Comparison of ENCODE assay signal across 8 mouse cellular contexts in genomic region chr1:154884275-154885206, GRCm38 (mm10). TPM values are rescaled to one million over a fixed set of nuclear protein-coding genes. Genes with fewer than 3 reads are reported as not detected.
A peak's percentile ranks its signal among the peaks of the same experiment; 100 is the strongest.
DNase-seq lines count a peak whose midpoint lies in the region; ATAC-seq lines count a peak whose summit lies in the region.

Cacna1e (minus strand) TSS chr1:154884501.

- peaks cover 35% of the 10 kb centered on the region for H3K4me1 ChIP-seq in forebrain, embryonic 14.5 days (ENCODE audit: control insufficient read depth, insufficient read depth, low read length)
- peaks cover 47% of the 10 kb centered on the region for H3K4me1 ChIP-seq in midbrain, embryonic 15.5 days

- peaks cover 3% of the 10 kb centered on the region; the same call in 1 of the 2 replicates for H3K27me3 ChIP-seq in forebrain, embryonic 14.5 days (replicated peaks; ENCODE audit: control insufficient read depth, insufficient read depth, low read length)
- peaks cover 4% of the 10 kb centered on the region; the same call in 1 of the 2 replicates for H3K27me3 ChIP-seq in midbrain, embryonic 15.5 days (replicated peaks)

- peak; percentile 58; the same call in 1 of the 2 replicates for ATAC-seq in frontal cortex, adult (ENCODE audit: low TSS enrichment)
- ATAC-seq in forebrain, embryonic 14.5 days: peak; percentile 44; the same call in 1 of the 2 replicates
- ATAC-seq in midbrain, embryonic 15.5 days (replicated peaks): peak; percentile 63
- no peak for ATAC-seq in monocyte, adult 5-6 weeks (replicated peaks; ENCODE audit: insufficient number of reproducible peaks, low FRiP score, low TSS enrichment, poor library complexity, severe bottlenecking)

- H3K4me3 ChIP-seq in forebrain, embryonic 14.5 days (ENCODE audit: low read depth, low read length): peak within 1 kb of the TSS; percentile 33
- H3K4me3 ChIP-seq in midbrain, embryonic 15.5 days: peak within 1 kb of the TSS; percentile 41

- peak within 1 kb of the TSS; percentile 78 for H3K4me2 ChIP-seq in forebrain, embryonic 14.5 days (ENCODE audit: low read length)
- peak within 1 kb of the TSS; percentile 73 for H3K4me2 ChIP-seq in midbrain, embryonic 15.5 days

- no peaks in the 10 kb centered on the region for H3K9me3 ChIP-seq in forebrain, embryonic 14.5 days (replicated peaks; ENCODE audit: control insufficient read depth, low read length)
- H3K9me3 ChIP-seq in midbrain, embryonic 15.5 days: no peaks in the 10 kb centered on the region

- no peak for DNase-seq in frontal cortex, postnatal 25 days (ENCODE audit: low spot score in 2 of 2)
- peak; percentile 43 for DNase-seq in right cerebral cortex, postnatal 4 days
- DNase-seq in right cerebral cortex, adult 2 months (ENCODE audit: low spot score in 2 of 2): no peak
- DNase-seq in forebrain, embryonic 14.5 days (ENCODE audit: low spot score): peak; percentile 47
- DNase-seq in layer of hippocampus, postnatal 36 days: no peak

- WGBS in forebrain, embryonic 14.5 days: 6% methylated on average over 31 of the region's 31 CpGs
- 8% methylated on average over 31 of the region's 31 CpGs for WGBS in midbrain, embryonic 15.5 days

- no peak within 1 kb of the TSS for H3K27ac ChIP-seq in forebrain, embryonic 14.5 days (ENCODE audit: low read depth, low read length)
- no peak within 1 kb of the TSS for H3K27ac ChIP-seq in midbrain, embryonic 15.5 days

- peak within 1 kb of the TSS; percentile 61 for H3K9ac ChIP-seq in forebrain, embryonic 14.5 days (ENCODE audit: low read length)
- H3K9ac ChIP-seq in midbrain, embryonic 15.5 days: peak within 1 kb of the TSS; percentile 25

- no peaks in the 10 kb centered on the region for H3K36me3 ChIP-seq in forebrain, embryonic 14.5 days (ENCODE audit: control insufficient read depth, insufficient read depth, low read length)
- no peaks in the 10 kb centered on the region for H3K36me3 ChIP-seq in midbrain, embryonic 15.5 days (replicated peaks)

RNA-seq across cellular contexts. Expression of gene Cacna1e, which starts in this region (rescaled TPM):
- polyA plus RNA-seq in forebrain, embryonic 14.5 days (2014; fragmentation: Nextera tagmentation; extraction: Ambion mirVana): 6.7 and 13.9 TPM in 2 replicates
- total RNA-seq in layer of hippocampus, postnatal 36 days (2021): 100 to 1,000 TPM; 213 to 233 TPM
- 18.2 and 19.3 TPM in 2 replicates for polyA plus RNA-seq in midbrain, embryonic 15.5 days (2015; fragmentation: Nextera tagmentation; extraction: Ambion mirVana)
- 1.8 to 5.8 TPM (median 2.5 TPM) in 3 replicates for total RNA-seq in monocyte, adult 5-6 weeks (2017)

Comparison
In these comparisons a context has a peak if more than half of its experiments do, and no peak if none do; other contexts are left out.
1. RNA of gene Cacna1e (total RNA-seq): 213 to 233 TPM in layer of hippocampus, postnatal 36 days; 1.8 to 5.8 TPM in monocyte, adult 5-6 weeks; every median in the first group is over 10 times any median in the second.
2. DNase-seq: peak in right cerebral cortex, postnatal 4 days (single experiment) and forebrain, embryonic 14.5 days (single experiment); none in frontal cortex, postnatal 25 days (0 of 2), right cerebral cortex, adult 2 months (0 of 2) and layer of hippocampus, postnatal 36 days (0 of 2).